Comparison of ENCODE assay signal across 35 mouse cellular contexts in the genomic region with DNA sequence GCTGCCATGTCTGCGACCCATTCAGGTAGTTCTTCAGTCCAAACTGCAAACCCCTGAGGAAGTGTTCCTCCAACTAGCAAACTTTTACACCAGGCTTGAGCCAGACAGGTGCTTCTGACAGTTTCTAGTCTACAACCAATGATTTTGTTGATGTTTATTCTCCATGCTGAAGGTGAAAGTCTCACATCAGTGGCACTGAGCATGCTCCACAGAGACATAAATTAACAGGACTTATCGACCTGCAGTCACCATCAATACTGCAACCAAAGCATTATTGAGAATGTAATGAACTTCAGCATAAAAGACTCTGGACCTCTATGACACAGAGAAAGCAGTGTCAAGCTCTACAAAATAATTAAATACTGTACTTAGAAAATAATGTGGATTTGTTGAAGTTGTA.
"Had no signal": no experiment of that assay in that cellular context is flagged by ENCODE, and none has a peak within 500 bp of the region (broad histone marks: within the 10 kb centered on the region; RNA-seq: fewer than 3 reads in every experiment).

No protein-coding gene starts in this region.

- H3K9ac ChIP-seq: heart, embryonic 12.5 days; heart, embryonic 13.5 days; heart, embryonic 15.5 days; hindbrain, embryonic 12.5 days; hindbrain, embryonic 13.5 days; hindbrain, embryonic 14.5 days; hindbrain, embryonic 15.5 days; intestine, embryonic 15.5 days; kidney, embryonic 15.5 days had no signal

- H3K9me3 ChIP-seq: heart, embryonic 10.5 days; heart, embryonic 12.5 days; heart, embryonic 13.5 days; heart, embryonic 15.5 days; hindbrain, embryonic 10.5 days; hindbrain, embryonic 12.5 days; hindbrain, embryonic 13.5 days; hindbrain, embryonic 15.5 days; intestine, embryonic 15.5 days; kidney, embryonic 15.5 days had no signal

- ATAC-seq: hindbrain, embryonic 16.5 days; hindbrain, postnatal 0 days; inflammation-experienced regulatory T-cells, adult 6 months; intestine, embryonic 15.5 days; intestine, embryonic 16.5 days; intestine, postnatal 0 days had no signal

- H3K27me3 ChIP-seq: heart, embryonic 12.5 days; heart, embryonic 13.5 days; heart, embryonic 15.5 days; hindbrain, embryonic 12.5 days; hindbrain, embryonic 13.5 days; hindbrain, embryonic 15.5 days; intestine, embryonic 15.5 days; kidney, embryonic 15.5 days had no signal

- H3K4me3 ChIP-seq: heart, embryonic 10.5 days; heart, embryonic 12.5 days; heart, embryonic 13.5 days; heart, embryonic 15.5 days; hindbrain, embryonic 10.5 days; hindbrain, embryonic 12.5 days; hindbrain, embryonic 13.5 days; hindbrain, embryonic 15.5 days; intestine, embryonic 15.5 days; kidney, embryonic 15.5 days; layer of hippocampus, adult 2 months had no signal

- DNase-seq: heart, postnatal 10 days; heart, postnatal 14 days; heart, postnatal 36 days; heart, postnatal 4 days; kidney, adult 11 months; kidney, adult 18-20 months; kidney, adult 2 months; kidney, adult 8-10 months; kidney, adult 9 months; kidney, postnatal 10 days; kidney, postnatal 14 days; kidney, postnatal 25 days; kidney, postnatal 36 days; kidney, postnatal 4 days; layer of hippocampus, adult 9-11 months; layer of hippocampus, postnatal 36 days had no signal

- H3K4me2 ChIP-seq: heart, embryonic 11.5 days; heart, embryonic 12.5 days; heart, embryonic 13.5 days; heart, embryonic 15.5 days; hindbrain, embryonic 12.5 days; hindbrain, embryonic 13.5 days; hindbrain, embryonic 14.5 days; hindbrain, embryonic 15.5 days; intestine, embryonic 15.5 days; kidney, embryonic 15.5 days had no signal

- H3K36me3 ChIP-seq: heart, embryonic 15.5 days; intestine, embryonic 15.5 days had no signal

- H3K27ac ChIP-seq: heart, embryonic 10.5 days; heart, embryonic 13.5 days; heart, embryonic 15.5 days; hindbrain, embryonic 10.5 days; hindbrain, embryonic 12.5 days; hindbrain, embryonic 13.5 days; hindbrain, embryonic 14.5 days; hindbrain, embryonic 15.5 days; hindbrain, postnatal 0 days; intestine, embryonic 15.5 days; kidney, embryonic 15.5 days; kidney, postnatal 0 days; layer of hippocampus, adult 2 months had no signal

- H3K4me1 ChIP-seq: heart, embryonic 10.5 days; heart, embryonic 12.5 days; heart, embryonic 13.5 days; heart, embryonic 15.5 days; hindbrain, embryonic 12.5 days; hindbrain, embryonic 13.5 days; hindbrain, embryonic 15.5 days; intestine, embryonic 15.5 days; kidney, embryonic 15.5 days had no signal
